Comparison of ENCODE assay signal across 25 mouse cellular contexts in genomic region chr14:107584252-107584651, GRCm38 (mm10).
"Had no signal": no experiment of that assay in that cellular context is flagged by ENCODE, and none has a peak within 500 bp of the region (broad histone marks: within the 10 kb centered on the region; RNA-seq: fewer than 3 reads in every experiment).

No protein-coding gene starts in this region.

- H3K9me3 ChIP-seq: embryonic facial prominence, embryonic 10.5 days; embryonic facial prominence, embryonic 12.5 days; embryonic facial prominence, embryonic 13.5 days; embryonic facial prominence, embryonic 15.5 days; forebrain, embryonic 10.5 days; forebrain, embryonic 12.5 days; forebrain, embryonic 13.5 days; forebrain, embryonic 15.5 days had no signal

- H3K27me3 ChIP-seq: embryonic facial prominence, embryonic 12.5 days; embryonic facial prominence, embryonic 13.5 days; embryonic facial prominence, embryonic 15.5 days; forebrain, embryonic 12.5 days; forebrain, embryonic 13.5 days; forebrain, embryonic 15.5 days had no signal

- H3K4me3 ChIP-seq: embryonic facial prominence, embryonic 10.5 days; embryonic facial prominence, embryonic 12.5 days; embryonic facial prominence, embryonic 13.5 days; embryonic facial prominence, embryonic 15.5 days; erythroblast, embryonic 14.5 days; forebrain, embryonic 10.5 days; forebrain, embryonic 12.5 days; forebrain, embryonic 13.5 days; forebrain, embryonic 15.5 days; gastrocnemius, adult 2 months; heart, adult 2 months had no signal

- H3K4me1 ChIP-seq: embryonic facial prominence, embryonic 10.5 days; embryonic facial prominence, embryonic 12.5 days; embryonic facial prominence, embryonic 13.5 days; embryonic facial prominence, embryonic 15.5 days; forebrain, embryonic 10.5 days; forebrain, embryonic 12.5 days; forebrain, embryonic 13.5 days; forebrain, embryonic 15.5 days had no signal

- H3K36me3 ChIP-seq: embryonic facial prominence, embryonic 10.5 days; embryonic facial prominence, embryonic 12.5 days; embryonic facial prominence, embryonic 13.5 days; embryonic facial prominence, embryonic 15.5 days; forebrain, embryonic 10.5 days; forebrain, embryonic 12.5 days; forebrain, embryonic 15.5 days had no signal

- DNase-seq: cerebellum, adult 9-10 months; cerebellum, adult 9-11 months; cerebellum, postnatal 10 days; cerebellum, postnatal 14 days; cerebellum, postnatal 25 days; cerebellum, postnatal 36 days; embryo, embryonic 11 days; forebrain, postnatal 0 days; gastrocnemius, adult 2 months; gastrocnemius, postnatal 10 days; gastrocnemius, postnatal 14 days; gastrocnemius, postnatal 25 days; gastrocnemius, postnatal 36 days; heart, adult 11 months; heart, adult 18-20 months; heart, adult 2 months had no signal

- H3K27ac ChIP-seq: embryonic facial prominence, embryonic 10.5 days; embryonic facial prominence, embryonic 12.5 days; embryonic facial prominence, embryonic 13.5 days; embryonic facial prominence, embryonic 15.5 days; forebrain, embryonic 10.5 days; forebrain, embryonic 12.5 days; forebrain, embryonic 13.5 days; forebrain, embryonic 15.5 days; gastrocnemius, adult 2 months; heart, adult 2 months had no signal

- H3K9ac ChIP-seq: embryonic facial prominence, embryonic 12.5 days; embryonic facial prominence, embryonic 13.5 days; embryonic facial prominence, embryonic 15.5 days; forebrain, embryonic 12.5 days; forebrain, embryonic 13.5 days; forebrain, embryonic 15.5 days; forebrain, postnatal 0 days had no signal
